ENCODE assay signal across 13 mouse cellular contexts in genomic region chr11:113014186-113015010, GRCm38 (mm10).
A peak's percentile ranks its signal among the peaks of the same experiment; 100 is the strongest.
DNase-seq lines count a peak whose midpoint lies in the region; ATAC-seq and TF ChIP-seq lines count a peak whose summit lies in the region.
"Had no signal": no experiment of that assay in that cellular context is flagged by ENCODE, and none has a peak within 500 bp of the region (broad histone marks: within the 10 kb centered on the region; RNA-seq: fewer than 3 reads in every experiment).

No protein-coding gene starts in this region.

- intact Hi-C loops in left cerebral cortex, postnatal 25 days (cut with DNase I), result no loop called here
- intact Hi-C loops in gastrocnemius, adult 2 months (cut with DNase I), result no loop called here

- H3K36me3 ChIP-seq in forebrain, embryonic 12.5 days (replicated peaks), result no peaks in the 10 kb centered on the region
- no peaks in the 10 kb centered on the region for H3K36me3 ChIP-seq in limb, embryonic 12.5 days
- H3K36me3 ChIP-seq: heart, embryonic 15.5 days had no signal

- H3K27me3 ChIP-seq in forebrain, embryonic 12.5 days, result 0 out of 2 replicates have a peak, but pooled peaks cover 3% of the 10 kb centered on the region
- 0 out of 2 replicates have a peak, but pooled peaks cover 4% of the 10 kb centered on the region for H3K27me3 ChIP-seq in limb, embryonic 12.5 days
- H3K27me3 ChIP-seq: heart, embryonic 15.5 days had no signal

- peak; percentile 46 for DNase-seq in 3T3-L1 (ENCODE audit: low read depth, low spot score)
- peak; percentile 95 for DNase-seq in brain, embryonic 14.5 days (ENCODE audit: low read depth)
- DNase-seq in cerebellum, postnatal 25 days, result no peak
- no peak for DNase-seq in left cerebral cortex, postnatal 25 days (ENCODE audit: low spot score in 2 of 2)
- DNase-seq in gastrocnemius, adult 2 months, result no peak
- DNase-seq: cerebellum, adult 2 months; liver; lung, postnatal 14 days; thymus, postnatal 14 days had no signal

- no peak overlapping the region for H3K4me2 ChIP-seq in forebrain, embryonic 12.5 days
- H3K4me2 ChIP-seq in limb, embryonic 12.5 days, result peak overlapping the region; percentile 32
- H3K4me2 ChIP-seq: heart, embryonic 15.5 days had no signal

- no peak for TF ChIP-seq CTCF in brain, embryonic 14.5 days (IDR thresholded peaks at IDR 0.05; ENCODE audit: borderline replicate concordance, extremely low read depth, insufficient read depth, insufficient read length)
- TF ChIP-seq CTCF in gastrocnemius, adult 2 months (IDR thresholded peaks at IDR 0.05), result no peak

- no peaks in the 10 kb centered on the region for H3K9me3 ChIP-seq in forebrain, embryonic 12.5 days
- no peaks in the 10 kb centered on the region for H3K9me3 ChIP-seq in limb, embryonic 12.5 days
- H3K9me3 ChIP-seq: heart, embryonic 15.5 days had no signal

- no peak for TF ChIP-seq POLR2A in brain, embryonic 14.5 days (IDR thresholded peaks at IDR 0.05; ENCODE audit: borderline replicate concordance, extremely low read depth, insufficient read depth, insufficient read length, poor library complexity, severe bottlenecking)

- ATAC-seq in forebrain, embryonic 12.5 days (ENCODE audit: low FRiP score), result 0 out of 2 replicates have a peak, but pooled peaks have one; percentile 15
- peak; percentile 58 for ATAC-seq in limb, embryonic 12.5 days (ENCODE audit: insufficient number of reproducible peaks, insufficient read depth, low FRiP score, low TSS enrichment, low read depth)
- no peak for ATAC-seq in inflammation-experienced regulatory T-cells, adult 6 months

- peak overlapping the region; percentile 50 for H3K27ac ChIP-seq in forebrain, embryonic 12.5 days
- peak overlapping the region; percentile 83 for H3K27ac ChIP-seq in limb, embryonic 12.5 days
- no peak overlapping the region for H3K27ac ChIP-seq in gastrocnemius, adult 2 months
- H3K27ac ChIP-seq: heart, embryonic 15.5 days had no signal

- peaks cover 49% of the 10 kb centered on the region for H3K4me1 ChIP-seq in forebrain, embryonic 12.5 days
- peaks cover 50% of the 10 kb centered on the region for H3K4me1 ChIP-seq in limb, embryonic 12.5 days (replicated peaks)
- H3K4me1 ChIP-seq: heart, embryonic 15.5 days had no signal

- H3K9ac ChIP-seq in forebrain, embryonic 12.5 days, result no peak overlapping the region
- no peak overlapping the region for H3K9ac ChIP-seq in limb, embryonic 12.5 days (replicated peaks)
- H3K9ac ChIP-seq: heart, embryonic 15.5 days had no signal

- H3K4me3 ChIP-seq in forebrain, embryonic 12.5 days (replicated peaks), result no peak overlapping the region
- no peak overlapping the region for H3K4me3 ChIP-seq in limb, embryonic 12.5 days (replicated peaks)
- H3K4me3 ChIP-seq in gastrocnemius, adult 2 months, result no peak overlapping the region
- H3K4me3 ChIP-seq: heart, embryonic 15.5 days had no signal

- 36% methylated on average over 9 of the region's 10 CpGs for WGBS in forebrain, embryonic 12.5 days
- 6% methylated on average over 10 of the region's 10 CpGs for WGBS in limb, embryonic 12.5 days

Comparison
In these comparisons a context has a peak if more than half of its experiments do, and no peak if none do; other contexts are left out.
1. DNase-seq: peak in 3T3-L1 (single experiment) and brain, embryonic 14.5 days (single experiment); none in cerebellum, postnatal 25 days (0 of 2), left cerebral cortex, postnatal 25 days (0 of 2) and gastrocnemius, adult 2 months (single experiment).